Mouse (Mus musculus): Measurements from ENCODE around the gene Cep83.

Cep83 gene

DNA sequence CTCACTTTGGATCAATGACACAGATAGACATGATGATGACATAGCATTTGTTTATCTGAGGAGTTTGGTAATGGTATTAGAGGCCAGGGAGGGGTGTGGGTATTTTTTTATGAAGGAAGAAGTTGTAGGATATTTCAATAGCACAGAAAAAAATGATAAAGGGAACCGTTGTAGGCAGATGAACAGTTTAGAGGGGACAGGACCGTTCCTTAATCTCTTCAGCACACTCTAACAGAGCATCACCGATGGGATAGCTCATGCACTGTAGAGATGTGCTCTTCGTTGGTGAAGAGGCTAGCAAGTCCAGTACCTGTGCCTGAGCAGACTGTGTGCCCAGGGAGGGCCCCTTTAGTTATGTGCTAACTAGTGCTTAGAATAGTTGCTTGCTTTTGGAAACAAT, 90.9 kb downstream of the Cep83 start:
- DNase-seq (ENCODE audit: low spot score in 2 of 2): no peak

DNA sequence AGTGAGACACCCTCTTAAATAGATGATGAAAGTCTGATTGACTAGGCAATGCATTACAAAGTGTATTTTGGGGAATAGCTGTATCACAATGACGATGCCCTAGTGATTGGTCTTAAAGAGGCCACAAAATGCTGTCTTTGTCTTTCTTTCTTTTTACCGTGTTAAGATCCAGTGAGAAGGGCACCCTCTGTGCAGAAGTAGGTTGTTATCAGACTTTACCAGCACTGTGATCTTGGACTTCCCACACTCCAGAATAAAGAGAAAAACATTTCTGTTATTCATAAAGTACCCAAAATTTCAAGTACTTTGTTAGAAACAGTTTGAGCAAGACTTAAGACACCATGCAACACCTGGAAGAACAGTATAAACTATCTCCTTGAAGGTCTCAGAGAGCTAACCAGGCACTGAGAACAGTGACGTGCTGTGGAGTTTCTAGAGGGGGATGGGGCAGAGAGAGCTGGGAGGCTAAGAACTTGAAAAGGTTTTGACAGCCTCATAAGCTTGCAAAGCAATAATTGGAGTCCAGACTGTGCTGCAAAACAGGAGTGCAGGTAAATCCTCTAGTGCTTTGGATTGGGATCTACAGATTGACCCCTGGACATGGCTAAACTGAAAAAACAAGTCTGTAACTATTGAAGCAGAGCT, 92.3 kb downstream of the Cep83 start:
- no peak for DNase-seq (ENCODE audit: low spot score in 2 of 2)

DNA sequence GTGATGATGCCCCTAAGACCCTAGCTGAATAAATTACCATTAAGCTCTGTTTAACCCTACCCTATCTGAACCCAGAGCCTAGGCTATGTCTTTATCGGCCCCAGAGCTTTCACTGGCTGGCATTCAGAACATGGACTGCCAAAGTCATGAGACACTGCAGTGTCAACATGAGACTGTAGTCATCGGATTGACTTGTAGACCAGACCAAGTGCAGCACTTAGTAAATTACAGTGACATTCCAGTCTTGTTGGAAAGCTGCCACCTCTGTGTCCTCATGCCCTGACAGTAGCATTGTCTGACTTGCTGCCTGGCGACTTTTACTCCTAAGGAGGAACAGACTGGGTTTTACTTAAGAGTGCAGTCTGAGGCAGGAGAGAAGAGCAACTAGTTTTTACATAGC, 100.8 kb downstream of the Cep83 start:
- no peak for DNase-seq (ENCODE audit: low spot score in 2 of 2)

GRCm38 (mm10) chr10:94793914-94794313, 105.5 kb downstream of the Cep83 start:
- no peak for DNase-seq (ENCODE audit: low spot score in 2 of 2)

- no peak for DNase-seq (ENCODE audit: low spot score in 2 of 2)
These were observed 106.3 kb downstream of the Cep83 start for GRCm38 (mm10) chr10:94794666-94795244.

DNA sequence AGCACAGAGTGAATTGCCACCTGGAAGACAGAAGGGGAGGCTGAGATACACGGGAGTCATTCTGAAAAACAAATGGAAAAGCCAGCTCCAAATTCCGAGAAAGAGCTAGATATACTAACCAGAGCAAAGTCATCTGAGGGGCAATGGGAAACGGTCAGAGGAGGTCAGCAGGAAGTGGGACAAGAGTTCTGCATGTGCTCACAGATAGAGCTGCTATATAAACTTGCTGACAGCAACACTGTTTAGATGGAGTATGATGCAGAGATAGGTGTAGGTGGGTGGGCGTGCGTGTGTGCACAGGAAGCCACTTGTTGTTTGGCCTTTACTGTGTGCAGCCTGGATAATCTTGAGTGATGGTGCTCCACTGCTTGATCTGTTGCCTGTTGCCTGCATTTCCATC, 109.7 kb downstream of the Cep83 start:
- DNase-seq (ENCODE audit: low spot score in 2 of 2): no peak

DNA sequence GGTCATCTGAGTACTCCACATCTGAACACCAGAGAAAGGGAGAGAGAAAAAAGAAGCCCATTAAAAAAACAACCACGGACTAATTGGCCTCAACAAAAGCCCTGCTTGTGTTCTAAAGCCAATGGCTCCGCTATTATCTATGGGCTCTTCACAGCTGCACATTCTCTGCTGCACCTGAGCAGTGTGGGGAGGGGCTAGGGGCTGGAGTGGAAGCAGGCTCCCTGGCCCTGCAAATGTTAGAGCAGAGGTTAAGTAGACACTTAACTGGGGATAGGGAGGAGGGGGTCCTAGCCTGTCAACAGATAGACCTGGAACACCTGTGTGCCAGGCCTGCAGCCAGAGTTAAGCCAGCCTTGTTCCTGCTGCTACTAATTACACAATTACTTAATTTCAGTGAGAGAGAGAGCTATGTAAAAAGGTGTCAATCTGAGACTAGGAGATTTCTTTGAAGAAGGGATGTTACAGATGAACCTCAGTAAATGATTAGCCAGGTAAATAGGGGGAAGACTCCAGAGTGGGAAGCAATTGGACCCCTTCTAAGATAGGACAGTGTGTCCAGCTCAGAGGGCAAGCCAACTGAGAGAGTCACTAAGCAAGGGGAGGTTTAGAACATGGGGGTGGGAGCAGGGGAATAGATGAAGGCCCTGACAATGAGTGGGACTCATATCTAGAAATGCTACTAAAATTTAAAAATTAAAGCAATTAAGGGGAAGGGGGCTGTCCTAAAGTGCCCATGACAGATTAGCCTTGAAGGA, 111.2 kb downstream of the Cep83 start:
- DNase-seq (ENCODE audit: low spot score in 2 of 2): no peak

DNA sequence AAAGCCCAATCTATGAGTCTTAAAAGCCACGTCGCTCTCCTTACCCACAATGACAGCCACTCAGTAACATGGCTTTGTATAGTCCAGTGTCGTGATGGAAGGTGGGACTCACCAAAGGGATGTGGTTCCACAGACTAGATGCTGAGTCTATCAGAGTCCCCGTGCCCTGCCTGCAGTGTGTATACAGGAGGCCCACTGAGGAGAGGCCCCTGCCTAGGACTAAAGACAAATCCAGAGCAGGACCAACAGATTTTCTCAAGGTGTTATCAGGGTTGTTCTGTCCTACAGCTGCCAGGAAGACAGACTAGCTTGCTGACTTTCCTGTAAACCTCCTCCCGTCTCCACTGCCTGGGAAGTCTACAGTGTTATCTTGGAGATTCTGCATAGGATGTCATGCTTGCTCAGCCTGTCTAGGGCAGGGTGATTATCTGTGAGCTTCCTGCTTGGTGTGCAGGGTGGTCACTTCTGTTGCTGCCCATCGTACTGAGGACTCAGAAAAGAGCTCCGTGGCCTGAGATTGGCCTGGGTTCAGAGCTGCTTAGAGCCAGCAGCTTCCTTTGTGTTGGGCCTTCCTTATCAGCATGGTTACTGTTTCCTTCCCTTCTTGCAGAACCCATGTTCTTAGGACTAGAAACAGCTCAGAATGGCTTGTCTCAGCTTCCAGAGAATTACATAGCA, 112.4 kb downstream of the Cep83 start:
- no peak for DNase-seq (ENCODE audit: low spot score in 2 of 2)

GRCm38 (mm10) chr10:94804029-94804908, 115.8 kb downstream of the Cep83 start:
- DNase-seq (ENCODE audit: low spot score in 2 of 2): no peak

- DNase-seq (ENCODE audit: low spot score in 2 of 2): no peak
These were observed 116.4 kb downstream of the Cep83 start for GRCm38 (mm10) chr10:94804909-94805220.

DNA sequence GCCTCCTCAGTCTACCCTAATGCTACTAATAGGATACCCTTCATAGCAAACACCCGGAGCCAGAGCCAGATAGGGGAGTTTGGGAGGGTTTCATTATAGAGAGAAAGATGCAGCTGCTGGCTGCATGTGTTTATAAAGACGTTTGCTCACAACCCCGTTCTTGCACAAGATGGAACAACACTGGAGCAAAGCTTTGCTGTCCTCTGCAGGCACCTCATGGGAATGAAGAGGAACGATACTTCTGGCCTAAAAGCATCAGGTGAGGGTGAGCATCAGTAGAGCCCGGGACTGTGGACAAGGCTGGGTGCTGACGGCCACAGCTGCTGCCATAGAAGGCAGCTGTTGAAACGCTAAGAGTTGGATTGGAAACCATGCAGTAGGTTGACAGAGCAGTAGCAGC, 118.9 kb downstream of the Cep83 start:
- no peak for DNase-seq (ENCODE audit: low spot score in 2 of 2)

DNA sequence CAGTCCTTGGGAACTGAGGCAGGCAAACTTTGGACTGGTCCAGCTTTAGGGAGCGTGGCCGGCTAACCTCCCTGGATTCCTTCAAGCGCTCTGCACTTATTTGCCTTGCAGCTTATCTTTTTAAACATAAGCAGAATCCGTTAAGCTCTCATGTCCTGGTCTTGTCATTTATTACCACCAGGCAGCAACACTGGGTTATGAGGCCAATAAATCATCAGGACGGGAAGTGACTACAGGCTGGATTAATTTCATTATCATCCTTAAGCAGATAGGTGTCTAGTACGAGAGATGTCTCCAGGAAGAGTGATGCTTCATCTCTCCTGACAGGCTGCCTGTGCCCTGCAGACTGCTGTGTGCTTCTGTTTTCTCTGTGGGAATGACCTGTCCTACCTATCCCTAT, 119.8 kb downstream of the Cep83 start:
- DNase-seq (ENCODE audit: low spot score in 2 of 2): no peak

- no peak for DNase-seq (ENCODE audit: low spot score in 2 of 2)
These were observed 121.6 kb downstream of the Cep83 start for GRCm38 (mm10) chr10:94809946-94810472.

- DNase-seq (ENCODE audit: low spot score in 2 of 2): peak; percentile 29 to 47
These were observed 123.7 kb downstream of the Cep83 start for GRCm38 (mm10) chr10:94811907-94812851.

DNA sequence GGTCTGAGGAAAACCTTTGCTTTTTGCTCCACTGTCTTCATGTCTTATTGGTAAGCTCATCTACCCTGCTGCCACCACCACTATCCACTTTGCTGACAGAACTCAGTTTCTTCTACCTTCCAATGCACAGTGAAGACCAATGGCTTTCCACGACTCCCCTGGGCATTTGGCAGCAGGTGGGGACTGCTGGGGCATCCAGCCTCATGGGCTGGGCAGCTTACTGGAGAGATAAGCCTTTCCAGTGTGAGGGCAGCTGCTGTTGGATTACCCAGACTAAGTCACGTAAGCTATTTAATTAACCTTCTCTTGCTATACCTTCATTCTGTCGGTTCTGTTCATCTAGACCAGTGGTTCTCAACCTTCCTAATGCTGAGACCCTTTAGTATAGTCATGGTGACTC, 129.7 kb downstream of the Cep83 start:
- DNase-seq (ENCODE audit: low spot score in 2 of 2): no peak

- DNase-seq (ENCODE audit: low spot score in 2 of 2): no peak
These were observed 130.6 kb downstream of the Cep83 start for GRCm38 (mm10) chr10:94818781-94819665.

GRCm38 (mm10) chr10:94823971-94824760, 135.7 kb downstream of the Cep83 start:
- DNase-seq (ENCODE audit: low spot score in 2 of 2): no peak

GRCm38 (mm10) chr10:94825951-94826350, 137.5 kb downstream of the Cep83 start:
- DNase-seq (ENCODE audit: low spot score in 2 of 2): peak in 1 of 2 experiments; percentile 43

Data from natural killer cell, adult 2 months (primary cell).